Mouse (Mus musculus): ENCODE measurements around the gene Ptn. TPM values are rescaled to one million over a fixed set of nuclear protein-coding genes. Genes with fewer than 3 reads are reported as not detected.
A peak's percentile ranks its signal among the peaks of the same experiment; 100 is the strongest.

Ptn gene
- polyA plus RNA-seq, 1 experiment from 2014 or later: 314 TPM

- ATAC-seq (replicated peaks; ENCODE audit: insufficient number of reproducible peaks, low FRiP score, low TSS enrichment): no peak
- Histone ChIP-seq H3K27ac (ENCODE audit: low read depth, low read length) (no peak overlapping the region), H3K27me3 (ENCODE audit: control insufficient read depth, insufficient read depth, low read length) (no peaks in the 10 kb centered on the region), H3K4me2 (no peak overlapping the region), H3K9ac (ENCODE audit: low read depth, low read length) (no peak overlapping the region), H3K36me3 (ENCODE audit: control insufficient read depth, insufficient read depth, low read length) (no peaks in the 10 kb centered on the region), H3K4me1 (ENCODE audit: control insufficient read depth, insufficient read depth, low read length) (no peaks in the 10 kb centered on the region), H3K4me3 (ENCODE audit: low read depth, low read length) (no peak overlapping the region), H3K9me3 (replicated peaks; ENCODE audit: control insufficient read depth, low read length) (no peaks in the 10 kb centered on the region)
- WGBS (ENCODE audit: insufficient replicate concordance): 76% methylated on average over 9 of the region's 9 CpGs
Observed at GRCm38 (mm10) chr6:36830371-36830925, 20.4 kb upstream of the Ptn start.

- Histone ChIP-seq H3K9me3 (replicated peaks; ENCODE audit: control insufficient read depth, low read length) (no peaks in the 10 kb centered on the region), H3K9ac (ENCODE audit: low read depth, low read length) (no peak overlapping the region), H3K27ac (ENCODE audit: low read depth, low read length) (no peak overlapping the region), H3K4me2 (no peak overlapping the region), H3K27me3 (ENCODE audit: control insufficient read depth, insufficient read depth, low read length) (no peaks in the 10 kb centered on the region), H3K4me3 (ENCODE audit: low read depth, low read length) (no peak overlapping the region), H3K36me3 (ENCODE audit: control insufficient read depth, insufficient read depth, low read length) (no peaks in the 10 kb centered on the region), H3K4me1 (ENCODE audit: control insufficient read depth, insufficient read depth, low read length) (no peaks in the 10 kb centered on the region)
- ATAC-seq (replicated peaks; ENCODE audit: insufficient number of reproducible peaks, low FRiP score, low TSS enrichment): no peak
Observed at GRCm38 (mm10) chr6:36819784-36820050, 9.7 kb upstream of the Ptn start.

GRCm38 (mm10) chr6:36819019-36819783 lies 9.2 kb upstream of the Ptn start:
- H3K9ac ChIP-seq (ENCODE audit: low read depth, low read length): no peak overlapping the region
- H3K9me3 ChIP-seq (replicated peaks; ENCODE audit: control insufficient read depth, low read length): no peaks in the 10 kb centered on the region
- H3K27me3 ChIP-seq (ENCODE audit: control insufficient read depth, insufficient read depth, low read length): no peaks in the 10 kb centered on the region
- peak; percentile 67; the same call in 1 of the 2 replicates for ATAC-seq (replicated peaks; ENCODE audit: insufficient number of reproducible peaks, low FRiP score, low TSS enrichment)
- no peak overlapping the region for H3K27ac ChIP-seq (ENCODE audit: low read depth, low read length)
- no peak overlapping the region for H3K4me2 ChIP-seq
- no peaks in the 10 kb centered on the region for H3K4me1 ChIP-seq (ENCODE audit: control insufficient read depth, insufficient read depth, low read length)
- H3K4me3 ChIP-seq (ENCODE audit: low read depth, low read length): no peak overlapping the region
- H3K36me3 ChIP-seq (ENCODE audit: control insufficient read depth, insufficient read depth, low read length): no peaks in the 10 kb centered on the region
- WGBS (ENCODE audit: insufficient replicate concordance): 52% methylated on average over 8 of the region's 8 CpGs

GRCm38 (mm10) chr6:36818281-36819018 lies 8.4 kb upstream of the Ptn start:
- Histone ChIP-seq H3K4me2 (no peak overlapping the region), H3K27ac (ENCODE audit: low read depth, low read length) (no peak overlapping the region), H3K4me1 (ENCODE audit: control insufficient read depth, insufficient read depth, low read length) (no peaks in the 10 kb centered on the region), H3K27me3 (ENCODE audit: control insufficient read depth, insufficient read depth, low read length) (no peaks in the 10 kb centered on the region), H3K4me3 (ENCODE audit: low read depth, low read length) (no peak overlapping the region), H3K9ac (ENCODE audit: low read depth, low read length) (no peak overlapping the region), H3K36me3 (ENCODE audit: control insufficient read depth, insufficient read depth, low read length) (no peaks in the 10 kb centered on the region), H3K9me3 (replicated peaks; ENCODE audit: control insufficient read depth, low read length) (no peaks in the 10 kb centered on the region)
- 60% methylated on average over 4 of the region's 4 CpGs for WGBS (ENCODE audit: insufficient replicate concordance)
- no peak for ATAC-seq (replicated peaks; ENCODE audit: insufficient number of reproducible peaks, low FRiP score, low TSS enrichment)

- Histone ChIP-seq H3K4me1 (ENCODE audit: control insufficient read depth, insufficient read depth, low read length) (no peaks in the 10 kb centered on the region), H3K27ac (ENCODE audit: low read depth, low read length) (no peak overlapping the region), H3K27me3 (ENCODE audit: control insufficient read depth, insufficient read depth, low read length) (no peaks in the 10 kb centered on the region), H3K4me2 (no peak overlapping the region), H3K4me3 (ENCODE audit: low read depth, low read length) (no peak overlapping the region), H3K9ac (ENCODE audit: low read depth, low read length) (no peak overlapping the region), H3K36me3 (ENCODE audit: control insufficient read depth, insufficient read depth, low read length) (no peaks in the 10 kb centered on the region), H3K9me3 (replicated peaks; ENCODE audit: control insufficient read depth, low read length) (no peaks in the 10 kb centered on the region)
- WGBS (ENCODE audit: insufficient replicate concordance): 75% methylated on average over 3 of the region's 3 CpGs
- ATAC-seq (replicated peaks; ENCODE audit: insufficient number of reproducible peaks, low FRiP score, low TSS enrichment): no peak
Observed at GRCm38 (mm10) chr6:36816666-36817065, 6.6 kb upstream of the Ptn start.

GRCm38 (mm10) chr6:36815992-36816391 lies 6.0 kb upstream of the Ptn start:
- H3K4me2 ChIP-seq: no peak overlapping the region
- H3K9ac ChIP-seq (ENCODE audit: low read depth, low read length): no peak overlapping the region
- 70% methylated on average over 2 of the region's 2 CpGs for WGBS (ENCODE audit: insufficient replicate concordance)
- H3K36me3 ChIP-seq (ENCODE audit: control insufficient read depth, insufficient read depth, low read length): no peaks in the 10 kb centered on the region
- ATAC-seq (replicated peaks; ENCODE audit: insufficient number of reproducible peaks, low FRiP score, low TSS enrichment): no peak
- no peak overlapping the region for H3K4me3 ChIP-seq (ENCODE audit: low read depth, low read length)
- no peaks in the 10 kb centered on the region for H3K4me1 ChIP-seq (ENCODE audit: control insufficient read depth, insufficient read depth, low read length)
- H3K9me3 ChIP-seq (replicated peaks; ENCODE audit: control insufficient read depth, low read length): no peaks in the 10 kb centered on the region
- H3K27ac ChIP-seq (ENCODE audit: low read depth, low read length): no peak overlapping the region
- no peaks in the 10 kb centered on the region for H3K27me3 ChIP-seq (ENCODE audit: control insufficient read depth, insufficient read depth, low read length)

GRCm38 (mm10) chr6:36812666-36813515 lies 2.9 kb upstream of the Ptn start:
- Histone ChIP-seq H3K27me3 (ENCODE audit: control insufficient read depth, insufficient read depth, low read length) (no peaks in the 10 kb centered on the region), H3K4me1 (ENCODE audit: control insufficient read depth, insufficient read depth, low read length) (0 out of 2 replicates have a peak, but pooled peaks cover 2% of the 10 kb centered on the region), H3K27ac (ENCODE audit: low read depth, low read length) (no peak overlapping the region), H3K36me3 (ENCODE audit: control insufficient read depth, insufficient read depth, low read length) (no peaks in the 10 kb centered on the region), H3K4me3 (ENCODE audit: low read depth, low read length) (no peak overlapping the region), H3K9ac (ENCODE audit: low read depth, low read length) (no peak overlapping the region), H3K4me2 (no peak overlapping the region), H3K9me3 (replicated peaks; ENCODE audit: control insufficient read depth, low read length) (no peaks in the 10 kb centered on the region)
- no peak for ATAC-seq (replicated peaks; ENCODE audit: insufficient number of reproducible peaks, low FRiP score, low TSS enrichment)
- WGBS (ENCODE audit: insufficient replicate concordance): 50% methylated on average over 7 of the region's 7 CpGs

- H3K36me3 ChIP-seq (ENCODE audit: control insufficient read depth, insufficient read depth, low read length): no peaks in the 10 kb centered on the region
- H3K27ac ChIP-seq (ENCODE audit: low read depth, low read length): 0 out of 2 replicates have a peak overlapping the region, but pooled peaks have one; percentile 15
- H3K27me3 ChIP-seq (ENCODE audit: control insufficient read depth, insufficient read depth, low read length): no peaks in the 10 kb centered on the region
- H3K4me3 ChIP-seq (ENCODE audit: low read depth, low read length): peak overlapping the region; percentile 65
- ATAC-seq (replicated peaks; ENCODE audit: insufficient number of reproducible peaks, low FRiP score, low TSS enrichment): no peak
- H3K9ac ChIP-seq (ENCODE audit: low read depth, low read length): peak overlapping the region; percentile 77; the same call in 1 of the 2 replicates
- 13% methylated on average over 5 of the region's 5 CpGs for whole genome bisulfite sequencing (ENCODE audit: insufficient replicate concordance)
- H3K4me1 ChIP-seq (ENCODE audit: control insufficient read depth, insufficient read depth, low read length): 0 out of 2 replicates have a peak, but pooled peaks cover 2% of the 10 kb centered on the region
- H3K4me2 ChIP-seq: peak overlapping the region; percentile 78
- H3K9me3 ChIP-seq (replicated peaks; ENCODE audit: control insufficient read depth, low read length): no peaks in the 10 kb centered on the region
Observed at GRCm38 (mm10) chr6:36810448-36810847, 428 bp upstream of the Ptn start.

Measured in heart, embryonic 11.5 days (tissue).